Mouse (Mus musculus): ENCODE measurements at regions not wholly inside any gene's neighbourhood (a gene's known extent, or its start where the extent isn't known, plus 50 kb on each side); places are given as distances from the start of the nearest gene placed in this dataset.
A peak's percentile ranks its signal among the peaks of the same experiment; 100 is the strongest.

DNA sequence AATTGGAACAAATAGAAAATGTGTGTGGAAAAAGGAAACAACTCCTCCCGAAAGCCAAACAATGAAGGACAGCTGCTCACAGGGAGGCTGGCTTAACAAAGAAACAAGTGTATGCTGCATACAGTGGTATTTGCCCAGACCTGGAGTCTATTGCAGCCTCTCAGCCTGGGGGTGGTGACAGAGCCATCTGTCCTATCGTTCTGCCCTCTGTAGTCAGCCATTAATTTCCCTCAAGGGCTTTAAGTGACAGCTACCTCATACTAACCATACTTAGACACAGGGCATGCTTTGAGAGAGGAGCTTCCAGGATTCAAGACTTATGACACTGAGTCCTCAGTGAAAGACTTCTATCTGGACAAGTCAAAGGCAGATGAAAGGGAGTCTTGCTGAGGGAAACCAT, 60.8 kb upstream of the Vgll2 start:
- H3K27me3 ChIP-seq, result no peaks in the 10 kb centered on the region
- DNase-seq (ENCODE audit: low read depth, low spot score) (no peak), ATAC-seq (no peak)
- ChIA-PET POLR2A (interaction anchor here (0.8 kb wide), 1 partner anchor 60 kb away, joined by 5 read pairs; the partner anchor contains the start of gene Vgll2), CTCF (interaction anchor here (0.7 kb wide), 1 partner anchor 30 kb away, joined by 3 read pairs; no protein-coding TSS in a partner anchor)
- in situ Hi-C loops (cut with MboI; ENCODE audit: low pct_unique_long_range_greater_than_20kb), result no loop called here
- TF ChIP-seq CTCF (IDR thresholded peaks at IDR 0.05), result no peak

DNA sequence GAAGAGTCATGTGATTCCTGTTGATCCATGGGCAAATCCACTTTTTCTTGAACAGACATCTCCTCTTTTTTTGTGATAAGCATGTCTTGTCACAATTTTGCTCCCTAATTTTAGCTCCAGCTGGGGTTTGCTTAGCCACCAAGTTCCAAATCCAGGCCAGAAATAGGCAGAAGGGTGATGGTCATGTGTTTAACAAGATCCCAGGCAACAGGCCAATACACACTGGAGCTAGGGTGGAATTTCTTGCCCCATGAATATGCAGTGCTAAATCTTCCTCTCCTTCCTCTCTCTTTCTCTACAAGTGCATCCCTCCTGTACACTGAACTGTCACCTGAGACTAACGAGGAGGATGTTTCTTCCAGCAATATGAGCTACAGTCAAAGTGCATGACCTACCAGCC, 58.6 kb upstream of the Vgll2 start:
- ChIA-PET CTCF (no interaction called here), POLR2A (no interaction called here)
- in situ Hi-C loops (cut with MboI; ENCODE audit: low pct_unique_long_range_greater_than_20kb), result no loop called here
- no peaks in the 10 kb centered on the region for H3K27me3 ChIP-seq
- TF ChIP-seq CTCF (IDR thresholded peaks at IDR 0.05), result no peak
- no peak for DNase-seq (ENCODE audit: low read depth, low spot score)
- ATAC-seq, result no peak

DNA sequence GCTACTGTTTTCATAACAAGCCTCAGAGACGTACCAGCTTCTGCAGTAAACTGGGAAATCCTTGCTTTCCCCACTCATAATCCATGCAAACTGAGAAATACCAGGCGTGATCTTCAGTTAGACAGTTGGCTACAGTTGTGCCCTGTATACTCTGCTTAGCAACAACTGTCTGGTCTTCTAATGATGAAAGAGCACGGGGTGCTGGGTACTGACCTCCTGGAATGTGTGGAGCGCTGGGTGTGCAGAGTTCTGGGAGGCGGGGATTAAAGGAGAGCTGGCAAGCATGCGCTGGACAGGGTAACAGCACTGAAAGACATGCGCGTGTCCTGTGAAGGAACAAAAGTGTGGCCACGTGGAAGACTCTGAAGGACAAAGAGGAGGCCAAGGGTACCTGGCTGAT, 52.2 kb upstream of the Vgll2 start:
- TF ChIP-seq CTCF (IDR thresholded peaks at IDR 0.05), result no peak
- CTCF ChIA-PET, result no interaction called here
- DNase-seq (ENCODE audit: low read depth, low spot score), result no peak
- H3K27me3 ChIP-seq, result no peaks in the 10 kb centered on the region
- ATAC-seq, result peak; percentile 51
- POLR2A ChIA-PET, result no interaction called here
- in situ Hi-C loops (cut with MboI; ENCODE audit: low pct_unique_long_range_greater_than_20kb), result no loop called here
